Mouse (Mus musculus) CH12F3 (cell line): ENCODE results near the gene Spdl1.
"Not testable (repeated sequence)": the region's sequence is repeated elsewhere in the genome, so short reads cannot be mapped to it uniquely, and the experiment has no call there.

Experiments
- in situ Hi-C: fragments of 300-500 bp; cut with MboI; formaldehyde crosslinking; loops from 2 replicates; pipeline ENCODE4 v1.14.3; 2020; ENCODE audit warnings: low sequenced_read_pairs

Spdl1 gene

DNA sequence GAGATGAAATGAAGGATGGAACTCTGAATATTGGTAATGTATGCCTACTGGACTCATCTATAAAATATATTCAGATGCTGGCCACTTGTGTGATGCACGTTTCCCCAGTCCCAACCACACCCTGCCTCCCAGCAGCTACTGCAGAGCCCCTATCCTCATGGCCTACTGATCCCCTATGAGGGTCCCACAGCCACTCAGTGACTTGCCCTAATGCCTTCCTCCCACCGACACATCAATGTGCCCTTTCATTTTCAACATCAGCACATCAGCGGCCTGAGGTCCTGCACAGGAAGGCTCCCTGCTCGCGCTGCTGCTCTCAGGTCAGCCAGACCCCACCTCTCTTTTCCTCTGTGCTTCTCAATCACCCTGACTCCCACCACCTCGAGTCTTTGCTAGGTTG lies 19.1 kb downstream of the Spdl1 start:
- in situ Hi-C loops = loop anchor here (25.0 kb wide), 1 partner anchor 577 kb away; no protein-coding TSS in a partner anchor

- in situ Hi-C loops = loop anchor here (25.0 kb wide), 1 partner anchor 568 kb away; no protein-coding TSS in a partner anchor
These were observed 28.4 kb downstream of the Spdl1 start for GRCm38 (mm10) chr11:34805026-34805425.

DNA sequence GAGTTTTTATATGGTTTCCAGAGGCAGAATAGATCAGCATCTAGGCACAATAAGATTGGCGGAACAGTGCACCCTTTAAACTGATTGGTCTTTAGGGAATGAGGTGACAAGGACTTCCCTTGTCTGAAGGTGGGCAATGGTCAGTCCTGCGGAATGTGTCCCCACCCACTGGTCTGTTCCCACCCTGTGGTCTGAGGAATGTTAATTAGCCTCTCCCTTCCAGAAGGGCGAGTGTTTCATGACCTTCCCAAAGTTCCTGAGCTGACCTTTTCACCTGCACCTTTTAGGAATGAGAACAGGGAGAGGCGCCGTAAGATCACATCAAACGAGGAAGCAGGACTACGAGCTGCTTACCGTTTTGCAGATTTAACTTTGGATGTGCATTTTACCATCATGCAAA lies 35.4 kb downstream of the Spdl1 start:
- in situ Hi-C loops = not testable (repeated sequence)

DNA sequence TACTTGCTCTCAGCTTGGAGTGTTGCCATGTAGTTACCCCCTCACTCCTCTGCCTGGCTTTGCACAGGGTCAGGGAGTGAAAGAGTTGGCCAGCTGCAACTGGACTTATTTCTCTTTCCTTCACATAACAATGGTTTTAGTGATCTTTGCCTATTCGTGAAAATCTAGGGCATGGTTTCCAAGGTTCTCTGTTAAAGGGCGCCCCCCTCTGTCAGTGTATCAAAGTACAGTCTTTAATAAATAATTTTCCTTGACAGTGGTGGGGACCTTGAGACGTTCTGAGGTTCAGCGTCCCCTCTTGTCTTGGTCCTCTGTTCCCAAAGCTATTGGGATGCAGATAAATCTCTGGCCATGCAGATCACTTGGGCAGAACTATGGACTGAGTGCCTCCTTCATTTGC lies 37.3 kb downstream of the Spdl1 start:
- in situ Hi-C loops = no loop called here

- in situ Hi-C loops = no loop called here
These were observed 41.6 kb downstream of the Spdl1 start for GRCm38 (mm10) chr11:34791872-34792271.

DNA sequence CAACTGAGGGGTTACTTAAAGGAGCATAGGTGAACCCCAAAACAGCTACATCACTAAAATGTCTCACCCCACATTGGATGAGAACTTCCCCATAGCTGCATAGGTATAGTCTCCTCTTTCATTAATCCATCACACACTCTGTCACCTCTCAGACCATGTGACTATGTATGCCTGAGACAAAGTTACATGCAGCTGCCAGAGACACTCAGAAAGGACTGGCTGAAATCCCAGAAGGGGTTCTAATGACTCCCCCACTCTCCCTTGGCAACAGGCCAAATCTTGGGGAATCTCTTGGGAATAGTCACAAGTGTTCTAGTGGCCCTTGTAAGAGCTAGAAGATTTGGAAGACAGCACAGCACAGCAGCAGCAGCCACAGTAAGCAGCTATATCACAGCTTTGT lies 48.6 kb downstream of the Spdl1 start:
- in situ Hi-C loops = no loop called here

GRCm38 (mm10) chr11:34783587-34784043 lies 49.8 kb downstream of the Spdl1 start, which contains the start of gene Dock2:
TSS of gene Dock2 (minus strand) at chr11:34783892.
- in situ Hi-C loops = no loop called here

DNA sequence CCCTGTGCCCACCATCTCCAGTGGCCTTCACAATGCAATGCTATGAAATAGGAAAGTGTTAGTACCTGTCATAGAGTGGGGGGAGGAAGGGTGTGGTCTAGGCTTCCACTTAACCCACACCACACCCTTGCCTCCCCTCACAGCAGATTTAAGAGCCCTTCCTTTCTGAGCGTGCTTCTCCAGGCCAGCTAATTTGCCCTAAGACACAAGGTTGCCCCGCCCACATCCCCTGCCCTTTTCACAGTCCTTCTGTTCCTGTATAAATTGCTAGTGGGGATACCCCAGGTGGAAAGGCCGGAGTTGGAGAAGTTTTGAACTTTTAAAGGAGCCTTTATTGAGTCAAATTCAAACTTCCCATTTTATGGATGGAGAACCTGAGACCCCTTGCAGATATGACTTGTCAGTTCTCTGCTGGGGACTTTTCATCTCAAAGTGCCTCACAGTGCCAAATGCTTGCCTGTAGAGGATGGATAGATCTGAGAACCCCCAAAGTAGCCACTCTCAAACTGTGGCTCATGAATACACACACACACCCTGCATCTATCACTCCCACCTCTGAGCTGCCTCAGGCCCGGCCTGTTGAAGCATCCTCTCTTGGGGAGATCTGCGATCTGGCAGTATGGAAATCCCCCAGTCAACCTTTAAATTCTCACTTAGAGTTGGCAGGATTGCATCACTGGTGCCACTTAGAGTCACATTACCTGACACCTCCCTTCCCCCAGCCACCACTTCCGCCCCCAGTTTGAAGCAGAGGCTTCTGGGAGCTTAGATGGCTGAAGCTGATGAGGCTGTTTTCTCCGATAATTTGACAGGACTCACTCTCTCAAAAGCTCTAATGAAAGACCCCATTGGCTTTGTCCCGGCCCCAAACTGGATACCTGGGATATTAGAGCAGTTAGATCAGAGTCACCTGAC lies 50.7 kb downstream of the Spdl1 start:
- in situ Hi-C loops = no loop called here

DNA sequence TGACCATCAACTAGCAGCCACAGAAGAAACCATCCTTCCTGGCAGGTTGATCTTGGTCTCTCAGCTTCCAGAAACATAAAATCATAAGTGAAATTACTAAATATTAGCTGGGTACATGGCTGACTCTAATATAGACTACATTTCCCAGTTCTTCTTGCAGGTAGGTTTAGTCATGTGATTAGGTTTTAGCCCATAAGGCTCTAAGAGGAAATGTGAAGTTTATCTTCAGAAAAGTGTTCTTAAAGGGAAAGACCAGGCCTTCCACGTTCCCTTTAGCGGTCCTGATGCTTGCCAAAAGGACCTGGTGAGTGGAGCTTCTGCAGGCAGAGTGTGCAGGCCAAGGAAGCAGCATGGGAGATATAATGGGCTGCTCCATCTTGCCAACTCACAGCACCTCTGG lies 52.7 kb downstream of the Spdl1 start:
- in situ Hi-C loops = no loop called here

- in situ Hi-C loops = no loop called here
These were observed 53.5 kb downstream of the Spdl1 start for GRCm38 (mm10) chr11:34779966-34780365.

DNA sequence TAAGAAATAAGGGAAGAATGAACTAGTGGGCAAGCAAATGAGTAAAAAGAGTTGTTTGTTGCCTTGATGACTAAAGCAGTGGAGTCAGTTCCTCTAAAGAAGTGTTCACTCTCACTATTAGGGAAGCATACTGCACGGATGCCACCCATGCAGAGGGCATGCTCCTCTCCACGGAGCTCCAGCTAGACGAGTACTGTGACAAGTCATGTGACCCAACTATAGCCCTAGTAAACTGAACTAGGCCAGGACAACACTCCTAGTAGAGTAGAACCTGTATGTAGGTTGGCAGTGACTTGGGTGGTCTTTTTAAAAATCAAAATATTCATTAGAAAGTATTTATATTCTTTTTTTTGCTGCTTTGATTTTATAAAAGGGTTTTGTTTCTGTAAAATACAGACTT lies 55.1 kb downstream of the Spdl1 start:
- in situ Hi-C loops = no loop called here

- in situ Hi-C loops = no loop called here
These were observed 55.9 kb downstream of the Spdl1 start for GRCm38 (mm10) chr11:34777529-34777928.

DNA sequence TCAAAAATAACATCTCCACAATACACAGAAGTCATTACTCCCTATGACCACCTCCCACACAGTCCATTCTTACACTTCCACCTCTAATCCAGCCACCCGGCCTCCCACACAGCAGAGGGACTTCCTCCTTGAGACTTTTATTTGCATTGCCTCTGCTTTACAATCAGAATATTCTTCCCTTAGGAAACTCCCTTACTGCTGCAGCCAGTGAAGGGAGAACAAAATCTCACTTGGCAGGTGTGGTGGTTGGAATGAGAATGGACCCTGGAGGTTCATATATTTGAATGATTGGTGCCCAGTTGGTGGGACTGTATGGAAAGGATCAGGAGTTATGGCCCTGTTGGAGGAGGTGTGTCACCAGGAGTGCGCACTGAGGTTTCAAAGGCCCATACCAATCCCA lies 57.4 kb downstream of the Spdl1 start:
- in situ Hi-C loops = no loop called here

DNA sequence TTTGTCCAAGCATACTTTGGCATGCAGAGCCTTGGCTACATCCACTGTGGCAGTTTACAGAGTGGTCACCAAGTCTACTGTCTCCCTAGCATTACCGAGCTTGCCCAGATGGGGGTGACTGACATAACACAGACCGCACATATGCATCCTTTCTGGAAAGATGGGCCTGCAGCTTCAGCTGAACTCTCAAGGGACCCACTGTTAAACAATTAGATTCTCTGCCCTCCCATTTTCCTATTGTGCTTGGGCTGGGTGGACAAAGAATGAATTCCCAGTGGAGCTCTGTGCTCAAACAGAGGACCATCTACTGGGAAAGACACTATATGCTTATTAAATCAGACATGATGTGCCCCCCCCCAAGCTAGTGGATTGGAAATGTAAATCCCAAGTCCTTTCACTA lies 58.8 kb downstream of the Spdl1 start:
- in situ Hi-C loops = no loop called here

- in situ Hi-C loops = no loop called here
These were observed 60.0 kb downstream of the Spdl1 start for GRCm38 (mm10) chr11:34773304-34773895.

DNA sequence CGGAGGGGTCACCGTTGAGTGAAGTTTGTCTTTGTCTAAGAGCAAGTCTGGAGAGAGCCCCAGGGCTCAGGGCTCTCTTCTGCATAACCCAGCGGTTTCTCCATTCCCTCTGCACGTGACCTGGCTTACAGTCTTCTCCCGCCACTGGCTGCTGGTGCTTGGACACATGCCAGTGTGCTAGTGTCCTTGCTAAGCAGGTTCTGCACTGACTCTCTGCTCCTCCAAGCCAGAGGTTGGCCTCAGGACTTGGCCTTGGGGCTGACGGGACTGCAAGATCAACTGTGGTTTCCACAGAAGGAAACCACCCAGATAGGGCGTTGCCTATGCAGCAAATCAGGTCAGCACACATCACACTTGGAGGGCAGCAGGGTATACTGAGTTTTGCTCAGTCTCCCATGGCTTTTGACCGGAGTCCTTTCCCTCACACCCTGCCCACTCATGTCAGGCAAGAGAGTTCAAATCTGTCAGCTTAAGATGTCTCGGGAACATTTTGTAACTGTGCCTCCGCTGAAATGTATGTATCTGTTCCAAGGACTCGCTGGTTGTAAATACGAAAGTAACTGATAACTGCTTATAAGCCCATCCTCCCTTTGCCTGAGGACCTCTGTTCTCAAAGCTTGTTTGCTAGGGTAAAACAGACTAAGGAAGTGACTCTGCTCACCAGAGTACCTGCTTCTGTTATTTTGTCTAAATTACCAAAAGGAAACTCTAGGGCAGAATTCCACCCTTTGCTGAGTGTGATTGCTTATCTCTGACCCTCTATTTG lies 62.0 kb downstream of the Spdl1 start:
- in situ Hi-C loops = no loop called here

GRCm38 (mm10) chr11:34770666-34771065 lies 62.8 kb downstream of the Spdl1 start:
- in situ Hi-C loops = no loop called here

DNA sequence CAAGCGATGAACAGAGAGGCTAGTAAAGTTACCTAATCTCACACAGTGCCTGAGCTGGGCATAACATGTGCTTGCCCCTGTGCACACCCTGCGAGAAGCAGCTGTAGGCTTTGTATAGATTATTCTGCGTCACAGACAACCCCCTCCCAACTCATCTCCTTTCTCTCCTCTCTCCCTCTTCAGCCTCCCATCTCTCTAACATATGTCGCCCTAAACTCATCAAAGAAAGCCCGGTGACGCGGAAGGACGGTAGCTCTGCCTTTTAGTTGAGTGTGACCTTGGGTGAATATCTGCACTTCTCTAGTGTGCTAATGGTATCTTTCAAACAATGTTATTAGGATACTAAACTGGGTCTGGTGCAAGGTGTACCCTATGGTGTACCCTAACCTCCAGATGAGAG lies 63.5 kb downstream of the Spdl1 start:
- in situ Hi-C loops = no loop called here

- in situ Hi-C loops = no loop called here
These were observed 64.0 kb downstream of the Spdl1 start for GRCm38 (mm10) chr11:34769396-34769795.

DNA sequence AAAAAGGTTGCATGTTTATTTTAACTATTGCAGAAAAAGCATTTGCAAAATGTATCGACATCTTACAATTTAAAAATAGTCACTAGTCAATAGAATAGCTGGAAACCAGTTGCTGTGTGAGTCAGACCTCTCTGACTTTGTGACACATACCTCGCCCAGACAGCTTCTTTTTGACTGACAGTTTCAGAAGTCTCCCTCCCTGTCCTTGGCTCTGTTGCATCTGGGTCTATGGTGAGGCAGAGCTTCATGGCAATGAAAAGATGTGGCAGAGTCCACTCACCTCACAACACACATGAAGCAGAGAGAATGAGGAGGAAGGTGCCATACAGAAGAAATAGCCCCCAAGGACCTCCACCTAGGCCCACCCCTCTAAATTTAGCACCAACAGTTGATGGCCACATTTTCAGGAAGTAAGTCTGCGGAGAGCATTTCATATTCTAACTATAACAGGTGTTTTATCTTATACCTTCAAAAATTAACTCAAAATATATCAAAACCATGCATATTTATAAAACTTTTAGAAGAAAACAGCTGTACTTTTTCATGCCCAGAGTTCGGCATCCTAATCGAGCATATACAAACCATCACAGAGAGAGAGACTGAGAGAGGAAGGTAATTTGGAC lies 69.6 kb downstream of the Spdl1 start:
- in situ Hi-C loops = no loop called here

DNA sequence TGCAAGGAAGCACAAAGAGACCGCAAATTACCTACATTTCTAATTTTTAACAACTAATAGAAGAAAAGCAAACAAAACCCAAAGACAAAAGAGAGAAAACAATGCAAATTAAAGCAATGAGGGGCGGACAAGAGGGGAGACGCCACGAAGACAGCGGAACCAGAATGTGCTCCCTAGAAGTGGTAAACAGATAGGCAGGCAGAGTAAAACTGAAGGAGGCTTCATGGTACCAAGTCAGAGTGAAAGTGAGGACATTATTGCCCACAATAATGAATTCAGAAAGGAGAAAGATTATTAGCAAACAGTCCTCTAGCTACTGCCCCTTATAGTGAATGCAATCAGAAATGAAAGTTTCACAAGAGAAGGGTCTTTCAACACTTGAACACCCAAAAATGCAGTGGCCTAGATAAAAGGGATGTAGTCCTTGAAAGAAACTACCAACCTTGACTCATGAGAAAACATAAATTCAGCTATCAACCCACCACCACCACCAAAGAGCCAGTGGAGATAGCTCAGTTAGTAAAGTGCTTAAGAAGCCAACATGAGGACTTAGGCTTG lies 70.8 kb downstream of the Spdl1 start:
- in situ Hi-C loops = no loop called here
